Mouse (Mus musculus) 3134 (cell line): Measurements from ENCODE around the gene Ms4a8a.

Source experiments
- DNase-seq: peaks from one replicate; pipeline ENCODE4 v3.0.0-alpha.2; 2011; ENCODE audit warnings: low spot score; ENCODE audit not compliant: insufficient read length; ENCODE audit errors: extremely low read depth

Ms4a8a gene

DNA sequence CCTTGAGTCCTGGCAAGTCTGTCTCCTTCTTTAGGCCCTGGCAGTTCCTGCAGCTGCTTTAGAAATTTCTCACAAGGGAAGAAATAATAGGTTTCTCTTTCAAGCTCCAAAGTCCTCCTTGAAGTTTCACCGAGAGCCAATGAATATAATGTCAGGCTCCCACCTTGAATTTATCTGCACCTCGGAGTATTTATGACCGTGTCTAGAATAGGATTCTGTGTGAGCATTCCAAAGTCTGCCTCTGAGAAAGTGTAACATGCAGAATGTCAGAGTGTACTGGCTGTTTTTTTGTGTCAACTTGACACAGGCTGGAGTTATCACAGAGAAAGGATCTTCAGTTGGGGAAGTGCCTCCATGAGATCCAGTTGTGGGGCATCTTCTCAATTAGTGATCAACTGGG, 63.0 kb downstream of the Ms4a8a start, which contains the start of gene Ms4a18:
Gene Ms4a18 (minus strand): TSS at position 141 of the 400 bp plus-strand sequence.
- DNase-seq = no peak
